Mouse (Mus musculus): Measurements from ENCODE around the gene Fcor.
A peak's percentile ranks its signal among the peaks of the same experiment; 100 is the strongest.

The Fcor gene

GRCm38 (mm10) chr8:3671980-3672491, at the start of gene Fcor:
TSS of gene Fcor (minus strand) at chr8:3672362.
- peak; percentile 86 for DNase-seq (ENCODE audit: low spot score)

- DNase-seq (ENCODE audit: low spot score), result no peak
Observed at GRCm38 (mm10) chr8:3721041-3721440, 48.9 kb upstream of the Fcor start.

GRCm38 (mm10) chr8:3720551-3720950, 48.4 kb upstream of the Fcor start, which contains the start of gene Clec4g:
TSS of gene Clec4g (minus strand) at chr8:3720651.
- no peak for DNase-seq (ENCODE audit: low spot score)

- DNase-seq (ENCODE audit: low spot score), result peak; percentile 17
Observed at GRCm38 (mm10) chr8:3718559-3718958, 46.4 kb upstream of the Fcor start.

GRCm38 (mm10) chr8:3717321-3717954, 45.3 kb upstream of the Fcor start:
- no peak for DNase-seq (ENCODE audit: low spot score)

GRCm38 (mm10) chr8:3711646-3712045, 39.5 kb upstream of the Fcor start:
- no peak for DNase-seq (ENCODE audit: low spot score)

GRCm38 (mm10) chr8:3710312-3710711, 38.1 kb upstream of the Fcor start:
- no peak for DNase-seq (ENCODE audit: low spot score)

GRCm38 (mm10) chr8:3707611-3708010, 35.4 kb upstream of the Fcor start:
- no peak for DNase-seq (ENCODE audit: low spot score)

GRCm38 (mm10) chr8:3705711-3706110, 33.5 kb upstream of the Fcor start:
- no peak for DNase-seq (ENCODE audit: low spot score)

- DNase-seq (ENCODE audit: low spot score), result no peak
Observed at GRCm38 (mm10) chr8:3701491-3701890, 29.3 kb upstream of the Fcor start.

- DNase-seq (ENCODE audit: low spot score), result no peak
Observed at GRCm38 (mm10) chr8:3694121-3694520, 22.0 kb upstream of the Fcor start, which contains the start of gene Fcer2a. TSS of gene Fcer2a (minus strand) at chr8:3694175.

- DNase-seq (ENCODE audit: low spot score), result no peak
Observed at GRCm38 (mm10) chr8:3690774-3691173, 18.6 kb upstream of the Fcor start.

- DNase-seq (ENCODE audit: low spot score), result no peak
Observed at GRCm38 (mm10) chr8:3687537-3687936, 15.4 kb upstream of the Fcor start.

GRCm38 (mm10) chr8:3685422-3685821, 13.3 kb upstream of the Fcor start:
- no peak for DNase-seq (ENCODE audit: low spot score)

- no peak for DNase-seq (ENCODE audit: low spot score)
Observed at GRCm38 (mm10) chr8:3684530-3684929, 12.4 kb upstream of the Fcor start.

GRCm38 (mm10) chr8:3683408-3684176, 11.4 kb upstream of the Fcor start:
- DNase-seq (ENCODE audit: low spot score), result no peak

GRCm38 (mm10) chr8:3682435-3682834, 10.3 kb upstream of the Fcor start:
- DNase-seq (ENCODE audit: low spot score), result no peak

GRCm38 (mm10) chr8:3679656-3680055, 7.5 kb upstream of the Fcor start:
- DNase-seq (ENCODE audit: low spot score), result no peak

GRCm38 (mm10) chr8:3679236-3679635, 7.1 kb upstream of the Fcor start:
- no peak for DNase-seq (ENCODE audit: low spot score)

- DNase-seq (ENCODE audit: low spot score), result no peak
Observed at GRCm38 (mm10) chr8:3678831-3679230, 6.7 kb upstream of the Fcor start.

- no peak for DNase-seq (ENCODE audit: low spot score)
Observed at GRCm38 (mm10) chr8:3676993-3677579, 4.9 kb upstream of the Fcor start.

- peak; percentile 93 for DNase-seq (ENCODE audit: low spot score)
Observed at GRCm38 (mm10) chr8:3676131-3676992, 4.2 kb upstream of the Fcor start, which contains the start of gene Trappc5. TSS of gene Trappc5 (plus strand) at chr8:3676299.
